ENCODE assay signal across 8 mouse cellular contexts in genomic region chr10:80162716-80163299, GRCm38 (mm10). TPM values are rescaled to one million over a fixed set of nuclear protein-coding genes. Genes with fewer than 3 reads are reported as not detected.
A peak's percentile ranks its signal among the peaks of the same experiment; 100 is the strongest.
DNase-seq lines count a peak whose midpoint lies in the region; ATAC-seq and TF ChIP-seq lines count a peak whose summit lies in the region.

No protein-coding gene starts in this region.

- 72% methylated on average over 6 of the region's 6 CpGs for WGBS in forebrain, embryonic 11.5 days
- 83% methylated on average over 6 of the region's 6 CpGs for WGBS in forebrain, embryonic 12.5 days
- WGBS in lung, embryonic 16.5 days, result 75% methylated on average over 6 of the region's 6 CpGs
- 70% methylated on average over 6 of the region's 6 CpGs for WGBS in heart, embryonic 13.5 days
- 66% methylated on average over 6 of the region's 6 CpGs for WGBS in macrophage (ENCODE audit: missing documents)
- 79% methylated on average over 6 of the region's 6 CpGs for WGBS in midbrain, postnatal 0 days

- DNase-seq in forebrain, embryonic 11.5 days (ENCODE audit: low spot score), result peak; percentile 59
- DNase-seq in lung, postnatal 4 days, result no peak
- DNase-seq in midbrain, postnatal 0 days (ENCODE audit: low spot score), result no peak

- peaks cover 50% of the 10 kb centered on the region for H3K4me1 ChIP-seq in forebrain, embryonic 11.5 days (replicated peaks; ENCODE audit: control insufficient read depth, insufficient read depth, low read length)
- H3K4me1 ChIP-seq in forebrain, embryonic 12.5 days, result peaks cover 70% of the 10 kb centered on the region
- H3K4me1 ChIP-seq in lung, embryonic 16.5 days (replicated peaks; ENCODE audit: control insufficient read depth, insufficient read depth, low read length), result peaks cover 77% of the 10 kb centered on the region
- peaks cover 85% of the 10 kb centered on the region for H3K4me1 ChIP-seq in heart, embryonic 13.5 days
- peaks cover 18% of the 10 kb centered on the region for H3K4me1 ChIP-seq in midbrain, postnatal 0 days (ENCODE audit: insufficient read depth, low read length)

- H3K27ac ChIP-seq in forebrain, embryonic 11.5 days (ENCODE audit: low read depth, low read length), result no peak overlapping the region
- H3K27ac ChIP-seq in forebrain, embryonic 12.5 days, result no peak overlapping the region
- H3K27ac ChIP-seq in lung, embryonic 16.5 days (ENCODE audit: low read length), result peak overlapping the region; percentile 99
- peak overlapping the region; percentile 98 for H3K27ac ChIP-seq in heart, embryonic 13.5 days (replicated peaks)
- H3K27ac ChIP-seq in macrophage, result peak overlapping the region; percentile 77
- no peak overlapping the region for H3K27ac ChIP-seq in midbrain, postnatal 0 days (ENCODE audit: low read depth, low read length)

- H3K9me3 ChIP-seq in forebrain, embryonic 11.5 days (ENCODE audit: control insufficient read depth, low read length), result no peaks in the 10 kb centered on the region
- H3K9me3 ChIP-seq in forebrain, embryonic 12.5 days, result no peaks in the 10 kb centered on the region
- H3K9me3 ChIP-seq in lung, embryonic 16.5 days (ENCODE audit: control insufficient read depth, low read length), result no peaks in the 10 kb centered on the region
- H3K9me3 ChIP-seq in heart, embryonic 13.5 days, result no peaks in the 10 kb centered on the region
- H3K9me3 ChIP-seq in midbrain, postnatal 0 days (ENCODE audit: low read length), result no peaks in the 10 kb centered on the region

- H3K36me3 ChIP-seq in forebrain, embryonic 11.5 days (ENCODE audit: control insufficient read depth, insufficient read depth, low read length), result no peaks in the 10 kb centered on the region
- H3K36me3 ChIP-seq in forebrain, embryonic 12.5 days (replicated peaks), result 0 out of 2 replicates have a peak, but pooled peaks cover 2% of the 10 kb centered on the region
- no peaks in the 10 kb centered on the region for H3K36me3 ChIP-seq in lung, embryonic 16.5 days (ENCODE audit: control insufficient read depth, insufficient read depth, low read length)
- peaks cover under 1% of the 10 kb centered on the region; the same call in 1 of the 2 replicates for H3K36me3 ChIP-seq in heart, embryonic 13.5 days
- H3K36me3 ChIP-seq in macrophage (ENCODE audit: inconsistent target), result no peaks in the 10 kb centered on the region
- H3K36me3 ChIP-seq in midbrain, postnatal 0 days (ENCODE audit: insufficient read depth, low read length), result no peaks in the 10 kb centered on the region

- H3K27me3 ChIP-seq in forebrain, embryonic 11.5 days (ENCODE audit: control insufficient read depth, insufficient read depth, low read length), result no peaks in the 10 kb centered on the region
- peaks cover 17% of the 10 kb centered on the region for H3K27me3 ChIP-seq in forebrain, embryonic 12.5 days
- no peaks in the 10 kb centered on the region for H3K27me3 ChIP-seq in lung, embryonic 16.5 days (ENCODE audit: control insufficient read depth, insufficient read depth, low read depth, low read length)
- H3K27me3 ChIP-seq in heart, embryonic 13.5 days (replicated peaks), result no peaks in the 10 kb centered on the region
- no peaks in the 10 kb centered on the region for H3K27me3 ChIP-seq in midbrain, postnatal 0 days (ENCODE audit: insufficient read depth, low read length)

- no peak overlapping the region for H3K9ac ChIP-seq in forebrain, embryonic 11.5 days (ENCODE audit: low read length)
- H3K9ac ChIP-seq in forebrain, embryonic 12.5 days, result no peak overlapping the region
- peak overlapping the region; percentile 5 for H3K9ac ChIP-seq in lung, embryonic 16.5 days (ENCODE audit: low read length)
- H3K9ac ChIP-seq in heart, embryonic 13.5 days, result peak overlapping the region; percentile 78
- H3K9ac ChIP-seq in midbrain, postnatal 0 days (replicated peaks; ENCODE audit: low read length, poor library complexity, severe bottlenecking), result no peak overlapping the region

- no peak for ATAC-seq in forebrain, embryonic 11.5 days (replicated peaks; ENCODE audit: low FRiP score)
- ATAC-seq in forebrain, embryonic 12.5 days (ENCODE audit: low FRiP score), result no peak
- no peak for ATAC-seq in lung, embryonic 16.5 days (ENCODE audit: low read depth)
- ATAC-seq in heart, embryonic 13.5 days (ENCODE audit: extremely low read depth, insufficient number of reproducible peaks, low FRiP score, low TSS enrichment), result no peak
- no peak for ATAC-seq in cerebellum, adult (ENCODE audit: insufficient number of reproducible peaks, low FRiP score, low TSS enrichment)
- no peak for ATAC-seq in midbrain, postnatal 0 days (ENCODE audit: low FRiP score)

- no peak for TF ChIP-seq CTCF in midbrain, postnatal 0 days (IDR thresholded peaks at IDR 0.05)

- H3K4me2 ChIP-seq in forebrain, embryonic 11.5 days (ENCODE audit: low read depth, low read length, severe bottlenecking), result no peak overlapping the region
- H3K4me2 ChIP-seq in forebrain, embryonic 12.5 days, result no peak overlapping the region
- no peak overlapping the region for H3K4me2 ChIP-seq in lung, embryonic 16.5 days (ENCODE audit: low read depth, low read length)
- H3K4me2 ChIP-seq in heart, embryonic 13.5 days, result no peak overlapping the region
- H3K4me2 ChIP-seq in midbrain, postnatal 0 days (ENCODE audit: low read depth, low read length, poor library complexity, severe bottlenecking), result no peak overlapping the region

- H3K79me2 ChIP-seq in macrophage (ENCODE audit: inconsistent target), result no peaks in the 10 kb centered on the region

- H3K4me3 ChIP-seq in forebrain, embryonic 11.5 days (ENCODE audit: low read depth, low read length), result no peak overlapping the region
- H3K4me3 ChIP-seq in forebrain, embryonic 12.5 days (replicated peaks), result no peak overlapping the region
- H3K4me3 ChIP-seq in lung, embryonic 16.5 days (ENCODE audit: low read length), result no peak overlapping the region
- no peak overlapping the region; the same call in 1 of the 2 replicates for H3K4me3 ChIP-seq in heart, embryonic 13.5 days
- no peak overlapping the region for H3K4me3 ChIP-seq in macrophage (ENCODE audit: inconsistent target)
- no peak overlapping the region for H3K4me3 ChIP-seq in midbrain, postnatal 0 days (ENCODE audit: low read depth, low read length)

RNA-seq across cellular contexts. Expression of gene Cirbp, which starts 3.0 kb away (rescaled TPM):
- polyA plus RNA-seq in forebrain, embryonic 11.5 days (2014; fragmentation: Nextera tagmentation; extraction: Ambion mirVana), result 82.0 and 83.4 TPM in 2 replicates
- polyA plus RNA-seq in forebrain, embryonic 12.5 days (2016; fragmentation: Nextera tagmentation; extraction: Ambion mirVana), result 224 and 240 TPM in 2 replicates
- 73.4 and 83.4 TPM in 2 replicates for polyA plus RNA-seq in lung, embryonic 16.5 days (2015; fragmentation: Nextera tagmentation; extraction: Ambion mirVana)
- polyA plus RNA-seq in heart, embryonic 13.5 days (2015; fragmentation: Nextera tagmentation; extraction: Ambion mirVana), result 87.9 and 96.4 TPM in 2 replicates
- 100 to 1,000 TPM in 11 of 26 experiments, 10 to 100 TPM in 15; 17.6 to 198 (median 86.7) TPM for total RNA-seq in macrophage (2018; cell fraction: chromatin; rRNA removed)
- 10 to 100 TPM; 10.1 to 24.5 (median 16.7) TPM for total RNA-seq in macrophage (2018; cell fraction: cytosol; rRNA removed)
- total RNA-seq in macrophage (2018; cell fraction: nucleus; rRNA removed), result 10 to 100 TPM; 11.8 to 97.1 (median 35.2) TPM
- polyA plus RNA-seq in macrophage (2018), result 17.6 to 31.0 TPM (median 19.0 TPM) in 3 replicates
- total RNA-seq in midbrain, postnatal 0 days (2014; rRNA removed), result 315 and 337 TPM in 2 replicates
- polyA plus RNA-seq in midbrain, postnatal 0 days (2015; fragmentation: Nextera tagmentation; extraction: Ambion mirVana), result 760 and 829 TPM in 2 replicates

RNA-seq across cellular contexts. Expression of gene 1600002K03Rik, which starts 9.9 kb away (rescaled TPM):
- 6.4 and 8.3 TPM in 2 replicates for polyA plus RNA-seq in forebrain, embryonic 11.5 days (2014; fragmentation: Nextera tagmentation; extraction: Ambion mirVana)
- polyA plus RNA-seq in forebrain, embryonic 12.5 days (2016; fragmentation: Nextera tagmentation; extraction: Ambion mirVana), result 11.1 and 11.6 TPM in 2 replicates
- 12.2 and 13.6 TPM in 2 replicates for polyA plus RNA-seq in lung, embryonic 16.5 days (2015; fragmentation: Nextera tagmentation; extraction: Ambion mirVana)
- polyA plus RNA-seq in heart, embryonic 13.5 days (2015; fragmentation: Nextera tagmentation; extraction: Ambion mirVana), result 10.4 and 13.1 TPM in 2 replicates
- total RNA-seq in macrophage (2018; cell fraction: chromatin; rRNA removed), result 1 to 10 TPM in 18 of 26 experiments, not detected in 8; 1.4 to 4.6 (median 2.1) TPM
- total RNA-seq in macrophage (2018; cell fraction: cytosol; rRNA removed), result 10 to 100 TPM; 11.6 to 18.9 (median 13.6) TPM
- 1 to 10 TPM in 25 of 26 experiments, not detected in 1; 2.4 to 8.5 (median 4.7) TPM for total RNA-seq in macrophage (2018; cell fraction: nucleus; rRNA removed)
- polyA plus RNA-seq in macrophage (2018), result 4.4 to 19.3 TPM (median 13.3 TPM) in 3 replicates
- total RNA-seq in midbrain, postnatal 0 days (2014; rRNA removed), result 2.3 and 2.8 TPM in 2 replicates
- polyA plus RNA-seq in midbrain, postnatal 0 days (2015; fragmentation: Nextera tagmentation; extraction: Ambion mirVana), result 4.1 and 5.3 TPM in 2 replicates

RNA-seq across cellular contexts. Expression of gene Midn, which starts 14.7 kb away (rescaled TPM):
- polyA plus RNA-seq in forebrain, embryonic 11.5 days (2014; fragmentation: Nextera tagmentation; extraction: Ambion mirVana), result 58.3 and 66.4 TPM in 2 replicates
- 45.0 and 50.3 TPM in 2 replicates for polyA plus RNA-seq in forebrain, embryonic 12.5 days (2016; fragmentation: Nextera tagmentation; extraction: Ambion mirVana)
- polyA plus RNA-seq in lung, embryonic 16.5 days (2015; fragmentation: Nextera tagmentation; extraction: Ambion mirVana), result 11.8 and 12.9 TPM in 2 replicates
- polyA plus RNA-seq in heart, embryonic 13.5 days (2015; fragmentation: Nextera tagmentation; extraction: Ambion mirVana), result 15.6 and 15.7 TPM in 2 replicates
- total RNA-seq in macrophage (2018; cell fraction: chromatin; rRNA removed), result 100 to 1,000 TPM in 2 of 26 experiments, 10 to 100 TPM in 24; 13.9 to 126 (median 56.5) TPM
- total RNA-seq in macrophage (2018; cell fraction: cytosol; rRNA removed), result 10 to 100 TPM; 20.5 to 44.1 (median 32.8) TPM
- total RNA-seq in macrophage (2018; cell fraction: nucleus; rRNA removed), result 100 to 1,000 TPM in 2 of 26 experiments, 10 to 100 TPM in 24; 20.4 to 111 (median 44.0) TPM
- polyA plus RNA-seq in macrophage (2018), result 16.3 to 36.3 TPM (median 20.3 TPM) in 3 replicates
- total RNA-seq in midbrain, postnatal 0 days (2014; rRNA removed), result 114 and 143 TPM in 2 replicates
- polyA plus RNA-seq in midbrain, postnatal 0 days (2015; fragmentation: Nextera tagmentation; extraction: Ambion mirVana), result 16.3 and 17.2 TPM in 2 replicates

RNA-seq across cellular contexts. Expression of gene Efna2, which starts 16.5 kb away (rescaled TPM):
- 48.8 and 50.7 TPM in 2 replicates for polyA plus RNA-seq in forebrain, embryonic 11.5 days (2014; fragmentation: Nextera tagmentation; extraction: Ambion mirVana)
- polyA plus RNA-seq in forebrain, embryonic 12.5 days (2016; fragmentation: Nextera tagmentation; extraction: Ambion mirVana), result 36.4 and 48.9 TPM in 2 replicates
- 11.0 and 12.1 TPM in 2 replicates for polyA plus RNA-seq in lung, embryonic 16.5 days (2015; fragmentation: Nextera tagmentation; extraction: Ambion mirVana)
- 8.5 and 10.6 TPM in 2 replicates for polyA plus RNA-seq in heart, embryonic 13.5 days (2015; fragmentation: Nextera tagmentation; extraction: Ambion mirVana)
- total RNA-seq in macrophage (2018; cell fraction: chromatin; rRNA removed), result 1 to 10 TPM in 3 of 26 experiments, under 1 TPM in 12, not detected in 11; 0.30 to 1.9 (median 0.43) TPM
- total RNA-seq in macrophage (2018; cell fraction: cytosol; rRNA removed), result 1 to 10 TPM in 3 of 26 experiments, under 1 TPM in 23; 0.09 to 1.6 (median 0.25) TPM
- total RNA-seq in macrophage (2018; cell fraction: nucleus; rRNA removed), result 1 to 10 TPM in 5 of 26 experiments, under 1 TPM in 15, not detected in 6; 0.20 to 1.7 (median 0.57) TPM
- 0.11 to 0.29 TPM (median 0.26 TPM) in 3 replicates for polyA plus RNA-seq in macrophage (2018)
- total RNA-seq in midbrain, postnatal 0 days (2014; rRNA removed), result 45.1 and 51.1 TPM in 2 replicates
- polyA plus RNA-seq in midbrain, postnatal 0 days (2015; fragmentation: Nextera tagmentation; extraction: Ambion mirVana), result 52.1 and 58.4 TPM in 2 replicates

RNA-seq across cellular contexts. Expression of gene Cbarp, which starts 22.2 kb away (rescaled TPM):
- polyA plus RNA-seq in forebrain, embryonic 11.5 days (2014; fragmentation: Nextera tagmentation; extraction: Ambion mirVana), result 10.4 and 15.0 TPM in 2 replicates
- 13.2 and 13.8 TPM in 2 replicates for polyA plus RNA-seq in forebrain, embryonic 12.5 days (2016; fragmentation: Nextera tagmentation; extraction: Ambion mirVana)
- 3.9 and 5.6 TPM in 2 replicates for polyA plus RNA-seq in lung, embryonic 16.5 days (2015; fragmentation: Nextera tagmentation; extraction: Ambion mirVana)
- polyA plus RNA-seq in heart, embryonic 13.5 days (2015; fragmentation: Nextera tagmentation; extraction: Ambion mirVana), result 1.6 and 2.5 TPM in 2 replicates
- 10 to 100 TPM in 3 of 26 experiments, 1 to 10 TPM in 22, under 1 TPM in 1; 0.58 to 13.3 (median 5.5) TPM for total RNA-seq in macrophage (2018; cell fraction: chromatin; rRNA removed)
- 1 to 10 TPM in 22 of 26 experiments, under 1 TPM in 4; 0.79 to 3.8 (median 1.7) TPM for total RNA-seq in macrophage (2018; cell fraction: cytosol; rRNA removed)
- 10 to 100 TPM in 3 of 26 experiments, 1 to 10 TPM in 23; 2.2 to 12.1 (median 4.5) TPM for total RNA-seq in macrophage (2018; cell fraction: nucleus; rRNA removed)
- 1.9 to 3.0 TPM (median 2.4 TPM) in 3 replicates for polyA plus RNA-seq in macrophage (2018)
- 273 and 276 TPM in 2 replicates for total RNA-seq in midbrain, postnatal 0 days (2014; rRNA removed)
- 120 and 121 TPM in 2 replicates for polyA plus RNA-seq in midbrain, postnatal 0 days (2015; fragmentation: Nextera tagmentation; extraction: Ambion mirVana)

Comparison
In these comparisons a context has a peak if more than half of its experiments do, and no peak if none do; other contexts are left out.
1. H3K27ac ChIP-seq: peak in lung, embryonic 16.5 days (single experiment), heart, embryonic 13.5 days (single experiment) and macrophage (single experiment); none in forebrain, embryonic 11.5 days (single experiment), forebrain, embryonic 12.5 days (single experiment) and midbrain, postnatal 0 days (single experiment).
2. H3K9ac ChIP-seq: peak in lung, embryonic 16.5 days (single experiment) and heart, embryonic 13.5 days (single experiment); none in forebrain, embryonic 11.5 days (single experiment), forebrain, embryonic 12.5 days (single experiment) and midbrain, postnatal 0 days (single experiment).